Mouse (Mus musculus): Measurements from ENCODE around the gene Hspa2.

Gene Hspa2

DNA sequence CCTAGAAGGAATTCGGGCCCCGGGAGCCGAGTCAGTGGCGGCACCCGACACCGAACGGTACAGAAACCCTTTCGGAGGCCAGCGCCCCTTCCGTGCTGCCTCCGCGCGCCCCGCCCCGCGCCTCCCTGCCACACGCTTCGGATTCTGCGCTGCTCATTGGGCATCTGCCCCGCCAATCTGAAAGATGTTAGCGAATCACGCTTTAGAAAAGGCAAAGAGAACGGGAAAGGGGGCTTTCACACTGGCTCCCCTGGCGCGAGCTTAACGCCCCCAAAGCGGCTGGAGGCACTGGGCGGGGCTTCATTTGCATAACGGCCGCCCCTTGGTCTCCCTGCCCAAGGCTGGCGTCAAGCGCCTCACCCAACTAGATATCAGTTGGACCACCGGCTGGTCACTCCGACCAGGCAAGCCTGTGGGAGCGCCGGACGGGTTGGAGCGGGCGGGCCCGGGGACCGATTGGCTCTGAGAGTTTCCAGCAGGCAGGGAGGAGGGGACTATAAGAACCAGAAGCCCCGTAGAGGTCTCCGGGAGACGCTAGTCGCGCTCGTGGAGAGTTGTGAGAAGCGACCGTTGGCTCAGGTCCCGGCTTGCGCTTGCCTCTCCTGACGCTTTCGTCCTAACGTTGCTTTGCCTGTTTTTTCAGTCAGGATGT lies at the start of gene Hspa2:
TSS of gene Hspa2 (plus strand) at position 291 of the 652 bp plus-strand sequence.
- peak; percentile 95 to 97 for DNase-seq (ENCODE audit: low spot score in 2 of 2)

DNA sequence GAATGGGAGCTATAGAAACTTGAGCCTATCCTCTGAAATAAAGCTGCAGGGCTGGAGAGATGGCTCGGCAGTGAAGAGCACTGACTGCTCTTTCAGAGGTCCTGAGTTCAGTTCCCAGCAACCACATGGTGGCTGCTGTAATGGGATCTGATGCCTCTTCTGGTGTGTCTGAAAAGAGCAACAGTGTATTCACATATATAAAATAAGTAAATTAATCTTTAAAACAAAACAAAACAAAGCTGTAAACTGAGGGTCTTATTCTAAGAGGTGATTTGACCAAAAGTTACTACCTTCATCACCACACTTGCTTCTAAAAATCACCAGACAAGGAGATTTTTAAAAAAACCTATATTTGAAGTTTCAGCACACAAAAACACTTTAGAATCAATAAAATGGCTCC lies 43.1 kb upstream of the Hspa2 start:
- DNase-seq (ENCODE audit: low spot score in 2 of 2), result no peak

DNA sequence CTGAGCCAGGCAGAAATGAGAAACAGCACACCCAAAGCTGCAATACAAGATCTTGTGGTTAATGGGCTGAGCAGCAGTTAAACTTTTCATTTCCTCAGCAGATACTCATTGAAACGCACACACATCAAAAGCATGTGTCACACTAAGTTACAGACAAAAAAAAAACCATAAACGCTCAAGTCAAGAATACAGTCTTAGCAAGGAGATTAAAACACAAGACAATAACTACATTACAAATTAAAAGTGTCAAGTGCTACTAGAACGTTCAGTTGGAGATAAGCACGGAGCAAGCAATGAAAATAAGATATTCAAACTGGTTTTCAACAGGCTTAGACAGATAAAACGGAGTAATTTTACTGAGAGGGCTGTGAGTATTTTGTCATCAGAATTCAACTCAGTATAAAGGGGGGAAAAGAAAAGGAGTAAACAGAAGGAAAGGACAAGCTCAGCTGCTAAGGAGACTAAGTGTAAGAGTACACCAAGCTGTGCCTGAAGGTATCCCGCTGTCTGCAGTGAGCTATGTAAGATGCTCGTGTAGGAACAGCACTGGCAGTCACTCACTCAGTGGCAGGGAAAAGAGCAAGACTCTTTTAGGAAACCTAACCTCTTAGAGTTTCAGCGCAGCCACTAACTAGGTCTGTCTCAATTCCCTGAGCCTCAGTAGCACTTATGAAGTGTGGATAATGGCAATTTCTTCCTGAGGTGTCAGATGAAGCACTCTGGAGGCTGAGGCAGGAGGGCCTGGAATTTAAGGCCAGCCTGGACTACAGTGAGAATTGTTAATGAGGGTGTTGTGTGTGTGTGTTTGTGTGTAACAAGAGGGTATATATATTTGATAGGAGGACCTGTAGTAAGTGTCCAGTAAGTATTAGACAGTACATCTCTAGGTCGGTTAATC lies 42.3 kb upstream of the Hspa2 start:
- no peak for DNase-seq (ENCODE audit: low spot score in 2 of 2)

DNA sequence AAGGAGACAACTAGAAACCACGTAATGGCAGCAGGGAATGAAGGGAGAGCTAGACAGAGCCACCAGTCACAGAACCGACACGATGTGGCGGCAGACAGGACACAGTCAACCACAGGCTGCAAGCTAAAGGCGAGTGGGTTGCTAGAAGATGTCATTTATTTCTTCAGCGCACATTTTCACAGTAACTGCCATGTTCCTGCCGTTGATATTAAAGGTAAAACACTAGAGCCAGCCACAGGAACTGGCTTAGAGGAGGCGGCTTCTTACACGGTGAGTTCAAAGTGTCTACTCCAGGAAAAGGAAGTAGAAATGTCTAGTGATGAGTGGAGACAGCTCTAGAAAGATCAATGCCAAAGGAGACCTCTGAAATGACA lies 41.7 kb upstream of the Hspa2 start:
- DNase-seq (ENCODE audit: low spot score in 2 of 2), result no peak

GRCm38 (mm10) chr12:76366276-76366675 lies 37.7 kb upstream of the Hspa2 start:
- DNase-seq (ENCODE audit: low spot score in 2 of 2), result no peak

GRCm38 (mm10) chr12:76367096-76367995 lies 36.6 kb upstream of the Hspa2 start:
- DNase-seq (ENCODE audit: low spot score in 2 of 2), result no peak

GRCm38 (mm10) chr12:76368201-76368789 lies 35.7 kb upstream of the Hspa2 start:
- DNase-seq (ENCODE audit: low spot score in 2 of 2), result no peak

GRCm38 (mm10) chr12:76368790-76369205 lies 35.2 kb upstream of the Hspa2 start:
- DNase-seq (ENCODE audit: low spot score in 2 of 2), result peak in 1 of 2 experiments; percentile 27

- DNase-seq (ENCODE audit: low spot score in 2 of 2), result peak; percentile 64 to 74
Observed at GRCm38 (mm10) chr12:76369206-76369977, 34.6 kb upstream of the Hspa2 start, which contains the start of gene Zbtb25. Gene Zbtb25 (minus strand): TSS chr12:76369602.

DNA sequence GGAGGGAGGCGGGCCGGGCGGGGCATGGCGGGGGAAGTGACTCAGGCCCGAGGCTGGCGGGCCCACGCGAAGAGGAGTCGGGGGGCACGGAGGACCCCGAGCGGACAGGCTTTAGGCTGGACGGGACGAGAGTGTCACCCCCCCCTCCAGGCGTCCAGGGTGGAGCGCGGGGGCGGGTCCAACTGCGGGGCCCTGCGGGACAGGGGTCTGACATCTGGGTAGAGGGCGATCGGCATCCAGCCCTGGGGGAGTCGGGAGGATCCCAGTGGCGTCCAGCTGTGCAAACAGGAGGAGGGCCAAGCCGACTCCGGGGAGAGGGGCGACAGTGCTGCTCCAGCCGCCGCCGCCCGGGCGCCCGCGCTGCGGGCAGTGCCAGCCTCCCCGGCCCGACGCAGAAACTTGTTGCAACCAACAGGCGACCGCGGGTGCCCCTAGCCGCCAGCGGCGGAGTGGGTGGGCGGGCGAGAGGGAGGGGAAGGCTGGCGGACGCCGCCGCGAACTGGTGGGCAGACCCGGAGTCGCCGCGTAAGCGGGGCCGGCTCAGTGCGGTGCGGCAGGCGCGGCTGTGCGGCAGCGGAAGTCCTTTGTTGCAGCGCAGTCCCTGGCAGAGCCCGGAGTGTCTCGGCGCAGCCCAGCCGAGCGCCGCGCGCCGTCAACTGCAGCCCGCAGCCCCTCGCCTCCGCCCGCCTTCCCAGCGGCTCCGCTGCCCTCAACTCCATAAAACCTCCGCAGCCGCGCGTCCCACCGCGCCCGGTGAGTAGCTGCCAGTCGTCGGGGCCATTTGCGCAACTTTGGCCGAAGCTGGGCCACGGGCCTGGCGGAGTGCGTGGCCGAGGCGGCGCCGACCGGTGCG lies 33.8 kb upstream of the Hspa2 start, which contains the start of gene Zbtb1:
TSS of gene Zbtb1 (plus strand) at position 289 of the 853 bp plus-strand sequence.
- DNase-seq (ENCODE audit: low spot score in 2 of 2), result peak; percentile 70 to 76

- DNase-seq (ENCODE audit: low spot score in 2 of 2), result peak; percentile 66 to 71
Observed at GRCm38 (mm10) chr12:76370831-76371571, 33.0 kb upstream of the Hspa2 start.

- DNase-seq (ENCODE audit: low spot score in 2 of 2), result no peak
Observed at GRCm38 (mm10) chr12:76372046-76372445, 31.9 kb upstream of the Hspa2 start.

- DNase-seq (ENCODE audit: low spot score in 2 of 2), result peak in 1 of 2 experiments; percentile 36
Observed at GRCm38 (mm10) chr12:76372881-76373818, 30.8 kb upstream of the Hspa2 start.

DNA sequence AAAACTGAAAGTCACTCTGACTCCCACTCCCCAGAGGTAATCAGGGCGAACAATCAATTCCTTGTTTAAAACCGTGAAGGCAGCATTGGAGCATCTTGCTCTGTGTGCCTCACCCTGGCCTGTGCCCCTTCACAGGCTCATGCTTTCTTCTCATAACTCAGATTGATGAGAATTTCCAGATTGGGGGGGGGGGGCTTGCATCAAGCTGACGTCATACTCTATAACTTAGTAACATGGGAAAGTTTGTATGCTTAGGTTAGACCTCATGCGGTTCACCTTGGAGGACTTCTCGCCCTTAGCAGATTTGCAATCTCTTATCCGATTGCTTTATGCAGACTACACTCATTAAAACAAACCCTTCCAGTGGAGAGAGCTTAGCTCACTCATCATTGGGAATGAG lies 30.0 kb upstream of the Hspa2 start:
- DNase-seq (ENCODE audit: low spot score in 2 of 2), result no peak

- no peak for DNase-seq (ENCODE audit: low spot score in 2 of 2)
Observed at GRCm38 (mm10) chr12:76374911-76375310, 29.1 kb upstream of the Hspa2 start.

- no peak for DNase-seq (ENCODE audit: low spot score in 2 of 2)
Observed at GRCm38 (mm10) chr12:76375506-76375905, 28.5 kb upstream of the Hspa2 start.

DNA sequence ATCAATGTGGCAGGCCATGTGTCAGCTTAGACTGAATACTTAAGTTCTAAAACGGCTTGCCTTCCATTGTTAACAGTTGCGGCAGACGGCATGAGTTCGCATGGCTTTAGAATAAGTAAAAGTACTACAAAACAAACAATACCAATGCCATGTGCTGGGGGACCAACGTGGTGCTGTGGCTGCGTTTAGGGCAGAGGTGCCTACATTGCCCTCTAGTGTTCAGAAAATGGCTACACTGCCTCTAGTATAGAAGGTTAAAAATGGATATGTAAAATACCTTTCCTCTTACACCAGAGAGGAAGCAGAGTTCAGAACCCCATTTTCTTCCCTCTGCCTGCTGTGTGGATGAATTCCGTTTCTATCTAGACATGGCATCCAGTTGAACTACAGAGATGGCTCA lies 27.3 kb upstream of the Hspa2 start:
- DNase-seq (ENCODE audit: low spot score in 2 of 2), result no peak

DNA sequence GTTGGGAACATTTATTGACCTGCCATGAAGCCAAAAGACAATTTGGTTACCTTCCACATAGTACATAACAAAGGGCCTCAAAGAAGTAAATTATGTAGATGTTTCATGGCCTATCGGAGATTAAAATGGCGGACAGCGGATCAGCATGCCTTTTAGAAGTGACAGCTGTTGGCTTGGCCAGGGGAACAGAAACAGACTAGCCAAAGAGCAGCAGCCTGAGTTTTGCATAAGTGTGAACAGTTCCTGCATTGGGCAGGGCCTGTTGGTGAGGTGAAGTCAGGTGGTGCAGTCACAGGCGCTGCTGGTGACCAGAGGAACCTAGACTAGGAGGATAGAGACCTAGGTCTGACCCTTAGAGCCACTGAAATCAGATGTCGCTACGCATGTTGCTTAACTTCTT lies 26.9 kb upstream of the Hspa2 start:
- DNase-seq (ENCODE audit: low spot score in 2 of 2), result no peak

Data from spleen, postnatal 14 days (tissue).